Mouse (Mus musculus): ENCODE measurements around the gene Xlr4c. TPM values are rescaled to one million over a fixed set of nuclear protein-coding genes. Genes with fewer than 3 reads are reported as not detected.

The Xlr4c gene
- polyA plus RNA-seq, 1 experiment from 2014 or later, result 0.14 TPM

Other genes starting within 250 kb of the Xlr4c start
- 0.24 and 0.49 TPM in 2 replicates for gene Pnma5, start 206.0 kb downstream of the Xlr4c start, polyA plus RNA-seq (2015; fragmentation: Nextera tagmentation; extraction: Ambion mirVana)
- gene Pnma3, start 178.3 kb downstream of the Xlr4c start, polyA plus RNA-seq (2015; fragmentation: Nextera tagmentation; extraction: Ambion mirVana), result 0.07 and 0.17 TPM in 2 replicates
- gene Xlr4a, start 160.7 kb downstream of the Xlr4c start, polyA plus RNA-seq (2015; fragmentation: Nextera tagmentation; extraction: Ambion mirVana), result 0.86 and 1.1 TPM in 2 replicates
- gene Xlr3a, start 146.0 kb downstream of the Xlr4c start, polyA plus RNA-seq (2015; fragmentation: Nextera tagmentation; extraction: Ambion mirVana), result 2.1 and 2.5 TPM in 2 replicates
- gene Gm14685, start 126.1 kb downstream of the Xlr4c start, polyA plus RNA-seq (2015; fragmentation: Nextera tagmentation; extraction: Ambion mirVana), result 0.14 and 0.15 TPM in 2 replicates
- not detected in 2 replicates for gene Xlr5b, start 94.3 kb downstream of the Xlr4c start, polyA plus RNA-seq (2015; fragmentation: Nextera tagmentation; extraction: Ambion mirVana)
- gene DXBay18, start 93.7 kb downstream of the Xlr4c start, polyA plus RNA-seq (2015; fragmentation: Nextera tagmentation; extraction: Ambion mirVana), result not detected in 2 replicates
- not detected in 2 replicates for gene Spin2d, start 66.1 kb downstream of the Xlr4c start, polyA plus RNA-seq (2015; fragmentation: Nextera tagmentation; extraction: Ambion mirVana)
- gene Xlr3b, start 50.9 kb downstream of the Xlr4c start, polyA plus RNA-seq (2015; fragmentation: Nextera tagmentation; extraction: Ambion mirVana), result 12.6 and 12.9 TPM in 2 replicates
- gene Xlr4b, start 28.8 kb downstream of the Xlr4c start, polyA plus RNA-seq (2015; fragmentation: Nextera tagmentation; extraction: Ambion mirVana), result 0.52 and 1.0 TPM in 2 replicates
- 12.9 and 14.0 TPM in 2 replicates for gene F8a, start 14.8 kb downstream of the Xlr4c start, polyA plus RNA-seq (2015; fragmentation: Nextera tagmentation; extraction: Ambion mirVana)
- 0.37 TPM in 1 of 2 replicates, not detected in the other for gene Xlr3c, start 22.3 kb upstream of the Xlr4c start, polyA plus RNA-seq (2015; fragmentation: Nextera tagmentation; extraction: Ambion mirVana)
- gene Xlr5a, start 49.8 kb upstream of the Xlr4c start, polyA plus RNA-seq (2015; fragmentation: Nextera tagmentation; extraction: Ambion mirVana), result not detected in 2 replicates
- not detected in 2 replicates for gene Xlr5c, start 49.8 kb upstream of the Xlr4c start, polyA plus RNA-seq (2015; fragmentation: Nextera tagmentation; extraction: Ambion mirVana)
- not detected in 2 replicates for gene Gm45015, start 93.7 kb upstream of the Xlr4c start, polyA plus RNA-seq (2015; fragmentation: Nextera tagmentation; extraction: Ambion mirVana)
- 19.0 and 19.4 TPM in 2 replicates for gene Zfp275, start 99.5 kb upstream of the Xlr4c start, polyA plus RNA-seq (2015; fragmentation: Nextera tagmentation; extraction: Ambion mirVana)
- not detected in 2 replicates for gene Gm18336, start 155.6 kb upstream of the Xlr4c start, polyA plus RNA-seq (2015; fragmentation: Nextera tagmentation; extraction: Ambion mirVana)
- gene Zfp92, start 168.0 kb upstream of the Xlr4c start, polyA plus RNA-seq (2015; fragmentation: Nextera tagmentation; extraction: Ambion mirVana), result 0.14 and 0.15 TPM in 2 replicates
- gene Trex2, start 192.2 kb upstream of the Xlr4c start, polyA plus RNA-seq (2015; fragmentation: Nextera tagmentation; extraction: Ambion mirVana), result 12.5 and 18.3 TPM in 2 replicates
- 53.8 and 54.7 TPM in 2 replicates for gene Haus7, start 215.9 kb upstream of the Xlr4c start, polyA plus RNA-seq (2015; fragmentation: Nextera tagmentation; extraction: Ambion mirVana)
- 243 and 288 TPM in 2 replicates for gene Bgn, start 240.5 kb upstream of the Xlr4c start, polyA plus RNA-seq (2015; fragmentation: Nextera tagmentation; extraction: Ambion mirVana)

All from limb, embryonic 15.5 days (tissue).